Mouse (Mus musculus) liver, postnatal 0 days (tissue): ENCODE data around the gene Dmbx1.

Experiments used
- CTCF ChIP-seq: sonication (generic); IDR thresholded peaks from 2 replicates; pipeline ENCODE4 v1.5.1; 2016; ENCODE audit warnings: antibody characterized with exemption, low read depth
- EP300 ChIP-seq: IDR thresholded peaks from 2 replicates; pipeline ENCODE4 v1.6.1; 2016; ENCODE audit warnings: antibody characterized with exemption, low read depth, mild to moderate bottlenecking

DNA sequence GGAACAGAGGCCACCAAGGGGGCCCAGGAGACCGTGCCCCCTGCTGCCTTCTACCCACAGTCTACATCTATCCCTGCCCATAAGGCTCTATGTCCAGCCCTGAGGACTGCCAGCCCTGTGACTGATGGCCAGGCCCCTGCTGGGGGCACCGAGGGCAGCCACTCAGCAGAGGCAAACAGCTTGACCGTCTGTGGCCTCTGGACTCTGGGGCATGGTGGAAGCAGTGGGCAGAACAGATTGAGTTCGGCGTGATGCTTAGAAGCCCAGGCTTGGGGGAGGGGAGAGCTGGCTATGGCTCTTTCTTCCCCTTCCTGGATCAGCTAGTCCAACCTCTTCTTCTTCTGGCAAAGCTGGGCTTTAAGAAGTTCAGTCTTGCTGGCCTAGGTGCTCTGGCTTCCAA is 13.8 kb upstream of the Dmbx1 start:
- TF ChIP-seq EP300, result no peak
- TF ChIP-seq CTCF, result no peak
